Mouse (Mus musculus): ENCODE data around the gene Ei24. TPM values are rescaled to one million over a fixed set of nuclear protein-coding genes. Genes with fewer than 3 reads are reported as not detected.

Gene Ei24
- polyA plus RNA-seq, 1 experiment from 2014 or later, result 101 TPM

GRCm38 (mm10) chr9:36792191-36792590 lies 5.0 kb downstream of the Ei24 start:
- Histone ChIP-seq H3K36me3 (peaks cover 47% of the 10 kb centered on the region), H3K4me1 (peaks cover 16% of the 10 kb centered on the region), H3K4me3 (replicated peaks) (no peak overlapping the region), H3K27me3 (no peaks in the 10 kb centered on the region), H3K27ac (replicated peaks) (no peak overlapping the region), H3K9me3 (replicated peaks) (no peaks in the 10 kb centered on the region), H3K9ac (no peak overlapping the region), H3K4me2 (replicated peaks) (no peak overlapping the region)
- no peak for ATAC-seq (ENCODE audit: insufficient number of reproducible peaks, low FRiP score, low TSS enrichment, low read depth)
- WGBS, result 87% methylated on average over 3 of the region's 3 CpGs

- no peak overlapping the region for H3K4me3 ChIP-seq (replicated peaks)
- no peaks in the 10 kb centered on the region for H3K4me1 ChIP-seq
- no peaks in the 10 kb centered on the region for H3K27me3 ChIP-seq
- WGBS, result 84% methylated on average over 2 of the region's 2 CpGs
- H3K9me3 ChIP-seq (replicated peaks), result no peaks in the 10 kb centered on the region
- no peak overlapping the region for H3K9ac ChIP-seq
- H3K36me3 ChIP-seq, result peaks cover 85% of the 10 kb centered on the region
- no peak overlapping the region for H3K27ac ChIP-seq (replicated peaks)
- H3K4me2 ChIP-seq (replicated peaks), result no peak overlapping the region
- no peak for ATAC-seq (ENCODE audit: insufficient number of reproducible peaks, low FRiP score, low TSS enrichment, low read depth)
Measured at GRCm38 (mm10) chr9:36783921-36784320, 13.3 kb downstream of the Ei24 start.

- Histone ChIP-seq H3K9me3 (replicated peaks) (no peaks in the 10 kb centered on the region), H3K9ac (no peak overlapping the region), H3K4me1 (peaks cover 20% of the 10 kb centered on the region), H3K4me2 (replicated peaks) (peak overlapping the region; percentile 80), H3K36me3 (peaks cover 7% of the 10 kb centered on the region; the same call in 1 of the 2 replicates), H3K27ac (replicated peaks) (no peak overlapping the region), H3K27me3 (no peaks in the 10 kb centered on the region), H3K4me3 (replicated peaks) (peak overlapping the region; percentile 99; the same call in 1 of the 2 replicates)
- ATAC-seq (ENCODE audit: insufficient number of reproducible peaks, low FRiP score, low TSS enrichment, low read depth), result no peak
- 89% methylated on average over 1 of the region's 1 CpGs for WGBS
Measured at GRCm38 (mm10) chr9:36769048-36769413, 28.2 kb downstream of the Ei24 start.

GRCm38 (mm10) chr9:36768156-36769047 lies 28.8 kb downstream of the Ei24 start:
- H3K4me2 ChIP-seq (replicated peaks), result peak overlapping the region; percentile 80
- H3K27ac ChIP-seq (replicated peaks), result peak overlapping the region; percentile 95
- no peak for ATAC-seq (ENCODE audit: insufficient number of reproducible peaks, low FRiP score, low TSS enrichment, low read depth)
- no peaks in the 10 kb centered on the region for H3K9me3 ChIP-seq (replicated peaks)
- no peaks in the 10 kb centered on the region for H3K27me3 ChIP-seq
- H3K4me3 ChIP-seq (replicated peaks), result peak overlapping the region; percentile 99
- 12% methylated on average over 25 of the region's 25 CpGs for WGBS
- peaks cover 11% of the 10 kb centered on the region; the same call in 1 of the 2 replicates for H3K36me3 ChIP-seq
- peak overlapping the region; percentile 72 for H3K9ac ChIP-seq
- peaks cover 20% of the 10 kb centered on the region for H3K4me1 ChIP-seq

GRCm38 (mm10) chr9:36767203-36768143 lies 29.7 kb downstream of the Ei24 start, which contains the start of gene Stt3a:
Gene Stt3a (minus strand): TSS chr9:36767679.
- peak; percentile 100 for ATAC-seq (ENCODE audit: insufficient number of reproducible peaks, low FRiP score, low TSS enrichment, low read depth)
- H3K4me3 ChIP-seq (replicated peaks), result peak within 1 kb of the TSS; percentile 99
- no peaks in the 10 kb centered on the region for H3K9me3 ChIP-seq (replicated peaks)
- under 1% methylated on average over 60 of the region's 60 CpGs for WGBS
- H3K36me3 ChIP-seq, result peaks cover 18% of the 10 kb centered on the region
- peak within 1 kb of the TSS; percentile 80 for H3K4me2 ChIP-seq (replicated peaks)
- peaks cover 20% of the 10 kb centered on the region for H3K4me1 ChIP-seq
- peak within 1 kb of the TSS; percentile 95 for H3K27ac ChIP-seq (replicated peaks)
- no peaks in the 10 kb centered on the region for H3K27me3 ChIP-seq
- peak within 1 kb of the TSS; percentile 85 for H3K9ac ChIP-seq

DNA sequence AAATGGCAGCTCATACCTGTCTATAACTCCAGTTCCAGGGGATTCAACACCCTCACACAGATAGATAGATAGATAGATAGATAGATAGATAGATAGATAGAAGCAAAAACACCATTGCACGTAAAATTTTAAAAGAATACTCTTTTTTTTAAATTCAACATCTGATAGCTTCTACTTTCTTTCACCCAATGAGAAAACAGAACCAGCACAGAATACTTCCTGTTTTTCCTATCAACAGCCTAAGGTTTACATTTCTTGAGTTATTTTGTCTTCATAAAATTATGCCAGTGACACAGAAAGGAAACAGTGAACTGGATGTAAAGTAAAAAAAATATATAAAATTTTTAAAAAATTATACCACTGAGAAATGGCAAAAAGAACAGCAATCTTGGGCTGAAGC lies 32.8 kb downstream of the Ei24 start:
- no peaks in the 10 kb centered on the region for H3K27me3 ChIP-seq
- H3K4me3 ChIP-seq (replicated peaks), result no peak overlapping the region
- H3K4me2 ChIP-seq (replicated peaks), result no peak overlapping the region
- no peak for ATAC-seq (ENCODE audit: insufficient number of reproducible peaks, low FRiP score, low TSS enrichment, low read depth)
- H3K9ac ChIP-seq, result no peak overlapping the region
- H3K4me1 ChIP-seq, result peaks cover 20% of the 10 kb centered on the region
- WGBS, result 100% methylated on average over 1 of the region's 1 CpGs
- H3K27ac ChIP-seq (replicated peaks), result no peak overlapping the region
- H3K9me3 ChIP-seq (replicated peaks), result no peaks in the 10 kb centered on the region
- H3K36me3 ChIP-seq, result peaks cover 33% of the 10 kb centered on the region

Other genes with a start within 250 kb of the Ei24 start
- gene Gm17689, start 214.8 kb downstream of the Ei24 start, polyA plus RNA-seq (2015; fragmentation: Nextera tagmentation; extraction: Ambion mirVana), result not detected in 2 replicates
- gene A630095E13Rik, start 154.0 kb downstream of the Ei24 start, polyA plus RNA-seq (2015; fragmentation: Nextera tagmentation; extraction: Ambion mirVana), result not detected in 2 replicates
- gene Acrv1, start 104.2 kb downstream of the Ei24 start, polyA plus RNA-seq (2015; fragmentation: Nextera tagmentation; extraction: Ambion mirVana), result not detected in 2 replicates
- 26.8 and 30.4 TPM in 2 replicates for gene Chek1, start 70.3 kb downstream of the Ei24 start, polyA plus RNA-seq (2015; fragmentation: Nextera tagmentation; extraction: Ambion mirVana)
- 266 and 270 TPM in 2 replicates for gene Stt3a, start 29.7 kb downstream of the Ei24 start, polyA plus RNA-seq (2015; fragmentation: Nextera tagmentation; extraction: Ambion mirVana)
- 48.2 and 53.9 TPM in 2 replicates for gene Fez1, start 24.5 kb upstream of the Ei24 start, polyA plus RNA-seq (2015; fragmentation: Nextera tagmentation; extraction: Ambion mirVana)